Mouse (Mus musculus): ENCODE results near the gene Gm12185. TPM values are rescaled to one million over a fixed set of nuclear protein-coding genes. Genes with fewer than 3 reads are reported as not detected.
"Not testable (repeated sequence)": the region's sequence is repeated elsewhere in the genome, so short reads cannot be mapped to it uniquely, and the experiment has no call there.

Gm12185 gene
- polyA plus RNA-seq, 1 experiment from 2014 or later: not detected

GRCm38 (mm10) chr11:48982848-48983247, 9.2 kb downstream of the Gm12185 start:
- not testable (repeated sequence) for H3K4me1 ChIP-seq (ENCODE audit: control insufficient read depth, insufficient read depth, low read depth, low read length); ATAC-seq; H3K4me2 ChIP-seq (ENCODE audit: low read length); H3K36me3 ChIP-seq (ENCODE audit: control insufficient read depth, insufficient read depth, low read length); H3K27ac ChIP-seq (ENCODE audit: low read depth, low read length); H3K4me3 ChIP-seq (ENCODE audit: low read length); H3K27me3 ChIP-seq (replicated peaks; ENCODE audit: control insufficient read depth, insufficient read depth, low read length); H3K9ac ChIP-seq (ENCODE audit: low read depth, low read length); H3K9me3 ChIP-seq (ENCODE audit: control insufficient read depth, low read length)
- WGBS: no CpG with 5 or more reads among the region's 3 CpGs

- ATAC-seq; H3K9me3 ChIP-seq (ENCODE audit: control insufficient read depth, low read length); H3K9ac ChIP-seq (ENCODE audit: low read depth, low read length); H3K27ac ChIP-seq (ENCODE audit: low read depth, low read length); H3K4me3 ChIP-seq (ENCODE audit: low read length); H3K36me3 ChIP-seq (ENCODE audit: control insufficient read depth, insufficient read depth, low read length); H3K4me1 ChIP-seq (ENCODE audit: control insufficient read depth, insufficient read depth, low read depth, low read length); H3K4me2 ChIP-seq (ENCODE audit: low read length); H3K27me3 ChIP-seq (replicated peaks; ENCODE audit: control insufficient read depth, insufficient read depth, low read length): not testable (repeated sequence)
- no CpG with 5 or more reads among the region's 5 CpGs for whole genome bisulfite sequencing
Measured at GRCm38 (mm10) chr11:48980052-48980451, 12.0 kb downstream of the Gm12185 start.

- not testable (repeated sequence) for H3K4me1 ChIP-seq (ENCODE audit: control insufficient read depth, insufficient read depth, low read depth, low read length); H3K9ac ChIP-seq (ENCODE audit: low read depth, low read length); H3K27ac ChIP-seq (ENCODE audit: low read depth, low read length); ATAC-seq; H3K4me2 ChIP-seq (ENCODE audit: low read length); H3K4me3 ChIP-seq (ENCODE audit: low read length); H3K36me3 ChIP-seq (ENCODE audit: control insufficient read depth, insufficient read depth, low read length); H3K9me3 ChIP-seq (ENCODE audit: control insufficient read depth, low read length); H3K27me3 ChIP-seq (replicated peaks; ENCODE audit: control insufficient read depth, insufficient read depth, low read length)
- WGBS: no CpG with 5 or more reads among the region's 3 CpGs
Measured at GRCm38 (mm10) chr11:48979251-48979650, 12.8 kb downstream of the Gm12185 start, which contains the start of gene 9930111J21Rik1. 9930111J21Rik1 (minus strand) TSS chr11:48979398.

GRCm38 (mm10) chr11:48978240-48978939, 13.6 kb downstream of the Gm12185 start, which contains the start of gene Olfr56:
Olfr56 (plus strand) TSS chr11:48978889.
- H3K9me3 ChIP-seq (ENCODE audit: control insufficient read depth, low read length); H3K4me1 ChIP-seq (ENCODE audit: control insufficient read depth, insufficient read depth, low read depth, low read length); H3K4me2 ChIP-seq (ENCODE audit: low read length); H3K27me3 ChIP-seq (replicated peaks; ENCODE audit: control insufficient read depth, insufficient read depth, low read length); H3K4me3 ChIP-seq (ENCODE audit: low read length); H3K27ac ChIP-seq (ENCODE audit: low read depth, low read length); H3K36me3 ChIP-seq (ENCODE audit: control insufficient read depth, insufficient read depth, low read length); H3K9ac ChIP-seq (ENCODE audit: low read depth, low read length); ATAC-seq: not testable (repeated sequence)
- no CpG with 5 or more reads among the region's 1 CpGs for whole genome bisulfite sequencing

- H3K9ac ChIP-seq (ENCODE audit: low read depth, low read length); H3K4me3 ChIP-seq (ENCODE audit: low read length); H3K27me3 ChIP-seq (replicated peaks; ENCODE audit: control insufficient read depth, insufficient read depth, low read length); H3K9me3 ChIP-seq (ENCODE audit: control insufficient read depth, low read length); ATAC-seq; H3K27ac ChIP-seq (ENCODE audit: low read depth, low read length); H3K4me2 ChIP-seq (ENCODE audit: low read length); H3K36me3 ChIP-seq (ENCODE audit: control insufficient read depth, insufficient read depth, low read length); H3K4me1 ChIP-seq (ENCODE audit: control insufficient read depth, insufficient read depth, low read depth, low read length): not testable (repeated sequence)
- WGBS: no CpG with 5 or more reads among the region's 1 CpGs
Measured at GRCm38 (mm10) chr11:48974686-48975085, 17.3 kb downstream of the Gm12185 start.

GRCm38 (mm10) chr11:48946090-48946489, 45.9 kb downstream of the Gm12185 start, which contains the start of gene Psme2b:
Psme2b (minus strand) TSS chr11:48946190.
- WGBS: 93% methylated on average over 6 of the region's 6 CpGs
- not testable (repeated sequence) for H3K36me3 ChIP-seq (ENCODE audit: control insufficient read depth, insufficient read depth, low read length); H3K27me3 ChIP-seq (replicated peaks; ENCODE audit: control insufficient read depth, insufficient read depth, low read length); H3K4me1 ChIP-seq (ENCODE audit: control insufficient read depth, insufficient read depth, low read depth, low read length); H3K9ac ChIP-seq (ENCODE audit: low read depth, low read length); H3K4me3 ChIP-seq (ENCODE audit: low read length); H3K4me2 ChIP-seq (ENCODE audit: low read length); H3K9me3 ChIP-seq (ENCODE audit: control insufficient read depth, low read length); H3K27ac ChIP-seq (ENCODE audit: low read depth, low read length); ATAC-seq

GRCm38 (mm10) chr11:48939286-48939685, 52.7 kb downstream of the Gm12185 start:
- H3K36me3 ChIP-seq (ENCODE audit: control insufficient read depth, insufficient read depth, low read length); H3K9me3 ChIP-seq (ENCODE audit: control insufficient read depth, low read length); H3K4me2 ChIP-seq (ENCODE audit: low read length); H3K4me1 ChIP-seq (ENCODE audit: control insufficient read depth, insufficient read depth, low read depth, low read length); H3K9ac ChIP-seq (ENCODE audit: low read depth, low read length); H3K4me3 ChIP-seq (ENCODE audit: low read length); ATAC-seq; H3K27ac ChIP-seq (ENCODE audit: low read depth, low read length); H3K27me3 ChIP-seq (replicated peaks; ENCODE audit: control insufficient read depth, insufficient read depth, low read length): not testable (repeated sequence)

- not testable (repeated sequence) for H3K9ac ChIP-seq (ENCODE audit: low read depth, low read length); H3K4me2 ChIP-seq (ENCODE audit: low read length); H3K9me3 ChIP-seq (ENCODE audit: control insufficient read depth, low read length); H3K36me3 ChIP-seq (ENCODE audit: control insufficient read depth, insufficient read depth, low read length); H3K4me1 ChIP-seq (ENCODE audit: control insufficient read depth, insufficient read depth, low read depth, low read length); ATAC-seq; H3K27me3 ChIP-seq (replicated peaks; ENCODE audit: control insufficient read depth, insufficient read depth, low read length); H3K27ac ChIP-seq (ENCODE audit: low read depth, low read length); H3K4me3 ChIP-seq (ENCODE audit: low read length)
- WGBS: no CpG with 5 or more reads among the region's 3 CpGs
Measured at GRCm38 (mm10) chr11:48935291-48935690, 56.7 kb downstream of the Gm12185 start.

GRCm38 (mm10) chr11:48933923-48934322, 58.1 kb downstream of the Gm12185 start:
- not testable (repeated sequence) for H3K27me3 ChIP-seq (replicated peaks; ENCODE audit: control insufficient read depth, insufficient read depth, low read length); H3K9ac ChIP-seq (ENCODE audit: low read depth, low read length); H3K9me3 ChIP-seq (ENCODE audit: control insufficient read depth, low read length); ATAC-seq; H3K4me1 ChIP-seq (ENCODE audit: control insufficient read depth, insufficient read depth, low read depth, low read length); H3K27ac ChIP-seq (ENCODE audit: low read depth, low read length); H3K36me3 ChIP-seq (ENCODE audit: control insufficient read depth, insufficient read depth, low read length); H3K4me3 ChIP-seq (ENCODE audit: low read length); H3K4me2 ChIP-seq (ENCODE audit: low read length)
- 67% methylated on average over 1 of the region's 1 CpGs for WGBS

All from hindbrain, embryonic 16.5 days (tissue).